Mouse (Mus musculus): ENCODE results near the gene Shf.
"Not testable (repeated sequence)": the region's sequence is repeated elsewhere in the genome, so short reads cannot be mapped to it uniquely, and the experiment has no call there.

Gene Shf

GRCm38 (mm10) chr2:122348531-122349131 is 20.3 kb downstream of the Shf start:
- peak; percentile 91 for DNase-seq (ENCODE audit: low spot score)

- DNase-seq (ENCODE audit: low spot score), result no peak
Observed at GRCm38 (mm10) chr2:122347257-122347656, 21.7 kb downstream of the Shf start.

GRCm38 (mm10) chr2:122346164-122346563 is 22.8 kb downstream of the Shf start:
- not testable (repeated sequence) for DNase-seq (ENCODE audit: low spot score)

- no peak for DNase-seq (ENCODE audit: low spot score)
Observed at GRCm38 (mm10) chr2:122345106-122345893, 23.7 kb downstream of the Shf start.

GRCm38 (mm10) chr2:122337291-122337690 is 31.7 kb downstream of the Shf start:
- no peak for DNase-seq (ENCODE audit: low spot score)

- no peak for DNase-seq (ENCODE audit: low spot score)
Observed at GRCm38 (mm10) chr2:122334170-122334569, 34.8 kb downstream of the Shf start.

GRCm38 (mm10) chr2:122332222-122332621 is 36.7 kb downstream of the Shf start:
- no peak for DNase-seq (ENCODE audit: low spot score)

- not testable (repeated sequence) for DNase-seq (ENCODE audit: low spot score)
Observed at GRCm38 (mm10) chr2:122330317-122330716, 38.6 kb downstream of the Shf start.

- DNase-seq (ENCODE audit: low spot score), result no peak
Observed at GRCm38 (mm10) chr2:122327986-122328385, 41.0 kb downstream of the Shf start.

GRCm38 (mm10) chr2:122325361-122325760 is 43.6 kb downstream of the Shf start:
- DNase-seq (ENCODE audit: low spot score), result no peak

GRCm38 (mm10) chr2:122324586-122324985 is 44.4 kb downstream of the Shf start:
- DNase-seq (ENCODE audit: low spot score), result no peak

- no peak for DNase-seq (ENCODE audit: low spot score)
Observed at GRCm38 (mm10) chr2:122323960-122324359, 45.0 kb downstream of the Shf start.

GRCm38 (mm10) chr2:122317384-122317783 is 51.6 kb downstream of the Shf start:
- DNase-seq (ENCODE audit: low spot score), result no peak

- no peak for DNase-seq (ENCODE audit: low spot score)
Observed at GRCm38 (mm10) chr2:122315372-122315771, 53.6 kb downstream of the Shf start, which contains the start of gene Duox1. Duox1 (plus strand) TSS chr2:122315672.

- DNase-seq (ENCODE audit: low spot score), result no peak
Observed at GRCm38 (mm10) chr2:122313536-122313935, 55.4 kb downstream of the Shf start, which contains the start of gene Duoxa1. Duoxa1 (minus strand) TSS chr2:122313730.

GRCm38 (mm10) chr2:122312722-122313417 is 56.1 kb downstream of the Shf start:
- DNase-seq (ENCODE audit: low spot score), result peak; percentile 68

GRCm38 (mm10) chr2:122311561-122311960 is 57.4 kb downstream of the Shf start:
- no peak for DNase-seq (ENCODE audit: low spot score)

GRCm38 (mm10) chr2:122309647-122310046 is 59.3 kb downstream of the Shf start:
- DNase-seq (ENCODE audit: low spot score), result no peak

GRCm38 (mm10) chr2:122306184-122306583 is 62.8 kb downstream of the Shf start:
- peak; percentile 18 for DNase-seq (ENCODE audit: low spot score)

GRCm38 (mm10) chr2:122305097-122305892 is 63.7 kb downstream of the Shf start:
- DNase-seq (ENCODE audit: low spot score), result no peak

GRCm38 (mm10) chr2:122304544-122304943 is 64.4 kb downstream of the Shf start:
- no peak for DNase-seq (ENCODE audit: low spot score)

Data from layer of hippocampus, adult 11-12 months (tissue).